Mouse (Mus musculus) G1E-ER4 (cell line): ENCODE results near the gene Pcca. TPM values are rescaled to one million over a fixed set of nuclear protein-coding genes. Genes with fewer than 3 reads are reported as not detected.

Source experiments
- GATA1 ChIP-seq: IDR thresholded peaks from one replicate; pipeline ENCODE4 v1.8.0; 2012; ENCODE audit warnings: low read length, inconsistent platforms
- polyA plus RNA-seq: library from polyadenylated mRNA; stranded (reverse); fragments of >175 nt; gene quantifications from 2 replicates; pipeline ENCODE4 v1.2.3, GENCODE M21; 2012

Pcca gene
- polyA plus RNA-seq, result 23.7 and 26.9 TPM in 2 replicates

- no peak for TF ChIP-seq GATA1
These were observed at the start of gene Pcca for GRCm38 (mm10) chr14:122534017-122534924. TSS of gene Pcca (plus strand) at chr14:122534324.

DNA sequence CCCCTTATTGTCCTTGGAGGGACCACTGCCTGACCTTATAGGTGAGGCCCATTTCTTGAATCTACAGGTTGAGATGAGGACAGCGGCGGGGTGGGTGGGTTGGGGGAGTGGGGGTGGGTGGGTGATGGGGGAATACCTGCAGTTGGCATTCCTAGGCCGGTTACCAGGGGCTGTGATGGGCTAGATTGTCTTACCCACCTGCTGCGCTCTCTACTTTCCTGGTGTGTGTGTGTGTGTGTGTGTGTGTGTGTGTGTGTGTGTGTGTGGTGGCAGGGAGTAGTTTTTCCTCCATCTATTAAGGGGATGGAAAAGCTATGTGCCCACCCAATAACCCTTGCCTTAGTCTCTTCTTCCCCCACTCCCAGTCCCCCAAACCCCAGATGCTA, 49.7 kb upstream of the Pcca start:
- TF ChIP-seq GATA1, result no peak

DNA sequence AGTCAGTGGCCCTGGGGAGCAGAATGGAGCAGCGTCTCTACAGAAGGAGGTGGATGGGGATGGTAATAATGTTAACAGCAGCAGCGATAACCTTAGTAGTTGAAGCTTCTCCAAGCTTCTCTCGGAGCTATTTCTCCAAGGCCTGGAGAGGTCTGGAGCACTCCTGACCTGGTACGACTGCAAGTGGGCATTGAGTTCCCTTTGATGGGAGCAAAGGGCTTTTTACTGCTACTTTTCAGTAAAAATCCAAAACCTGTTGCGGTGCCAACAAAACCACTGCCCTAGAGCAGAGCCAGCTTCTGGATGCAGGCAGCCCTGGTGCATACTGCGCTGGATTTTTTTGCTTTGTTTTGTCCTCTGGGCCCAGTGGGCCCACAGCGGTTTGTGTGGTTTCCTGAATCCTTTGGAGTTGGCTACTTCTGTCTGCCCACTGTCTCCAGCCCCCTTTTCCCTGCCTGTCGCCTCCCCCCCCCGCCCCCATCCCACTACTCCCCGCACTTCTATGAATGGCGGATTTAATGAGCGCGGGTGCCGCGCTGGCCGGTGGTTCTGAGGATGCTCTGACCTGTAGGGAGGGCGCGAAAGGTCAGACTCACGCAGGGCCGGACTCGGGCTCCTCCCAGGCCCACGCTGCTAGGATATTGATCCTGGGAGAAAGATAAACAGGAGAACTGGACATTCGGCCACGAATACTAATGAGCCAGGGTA, 49.1 kb upstream of the Pcca start:
- TF ChIP-seq GATA1, result no peak

- no peak for TF ChIP-seq GATA1
These were observed 48.4 kb upstream of the Pcca start for GRCm38 (mm10) chr14:122485635-122486181.

GRCm38 (mm10) chr14:122486611-122487010, 47.5 kb upstream of the Pcca start:
- no peak for TF ChIP-seq GATA1

GRCm38 (mm10) chr14:122487366-122487765, 46.8 kb upstream of the Pcca start:
- no peak for TF ChIP-seq GATA1

DNA sequence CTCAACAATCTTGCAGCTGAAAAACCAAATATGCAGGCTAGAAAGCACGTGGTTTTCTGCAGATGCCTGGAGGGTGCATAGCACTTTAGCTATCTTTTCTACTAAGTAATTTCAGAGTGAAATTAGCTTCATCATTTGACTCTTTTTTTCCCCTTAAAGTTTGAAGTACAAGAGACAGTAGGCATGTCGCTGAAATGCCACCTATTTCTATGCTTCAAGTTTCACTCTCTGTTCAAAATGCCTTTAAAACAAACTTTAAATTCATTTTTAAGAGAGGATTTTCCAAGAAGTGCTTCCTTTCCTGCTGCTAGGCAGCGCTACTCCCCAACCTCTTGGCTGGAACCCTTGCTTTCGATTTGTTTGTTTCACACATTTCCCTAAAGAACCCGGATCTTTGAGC, 45.1 kb upstream of the Pcca start:
- no peak for TF ChIP-seq GATA1

DNA sequence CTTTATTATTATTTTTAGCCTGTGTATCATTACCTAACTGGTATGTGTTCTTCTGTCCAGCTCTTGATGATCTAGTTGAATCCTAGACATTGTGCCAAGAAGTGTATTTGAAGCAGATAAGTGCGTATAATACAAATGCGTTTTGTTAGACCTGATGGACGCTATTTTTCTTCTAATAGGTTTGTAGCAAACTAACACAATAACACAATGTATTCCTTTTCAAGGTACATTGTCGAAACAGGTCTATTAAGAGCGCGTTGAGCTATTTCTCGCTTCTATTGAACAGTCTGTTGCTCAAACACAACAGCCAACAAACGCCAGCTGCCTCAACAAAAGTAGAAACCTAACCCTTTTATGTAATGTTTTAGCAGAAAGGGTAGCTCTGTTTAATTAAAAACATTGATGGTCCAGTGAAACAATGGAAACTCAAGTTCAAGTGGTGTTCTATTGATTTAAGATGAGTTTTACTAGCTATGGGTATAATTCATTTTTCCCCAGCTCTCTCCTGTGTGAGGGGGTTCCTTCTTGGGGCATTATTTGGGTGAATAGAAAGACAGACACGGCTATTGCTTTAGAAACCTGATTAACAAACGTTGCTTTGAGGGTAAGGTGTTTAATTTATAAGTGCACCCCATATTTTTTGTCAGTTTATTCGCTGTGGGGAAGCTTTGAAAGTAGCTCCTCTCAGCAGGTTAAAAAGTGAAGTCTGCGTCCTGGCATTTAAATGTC, 44.3 kb upstream of the Pcca start:
- TF ChIP-seq GATA1, result no peak

DNA sequence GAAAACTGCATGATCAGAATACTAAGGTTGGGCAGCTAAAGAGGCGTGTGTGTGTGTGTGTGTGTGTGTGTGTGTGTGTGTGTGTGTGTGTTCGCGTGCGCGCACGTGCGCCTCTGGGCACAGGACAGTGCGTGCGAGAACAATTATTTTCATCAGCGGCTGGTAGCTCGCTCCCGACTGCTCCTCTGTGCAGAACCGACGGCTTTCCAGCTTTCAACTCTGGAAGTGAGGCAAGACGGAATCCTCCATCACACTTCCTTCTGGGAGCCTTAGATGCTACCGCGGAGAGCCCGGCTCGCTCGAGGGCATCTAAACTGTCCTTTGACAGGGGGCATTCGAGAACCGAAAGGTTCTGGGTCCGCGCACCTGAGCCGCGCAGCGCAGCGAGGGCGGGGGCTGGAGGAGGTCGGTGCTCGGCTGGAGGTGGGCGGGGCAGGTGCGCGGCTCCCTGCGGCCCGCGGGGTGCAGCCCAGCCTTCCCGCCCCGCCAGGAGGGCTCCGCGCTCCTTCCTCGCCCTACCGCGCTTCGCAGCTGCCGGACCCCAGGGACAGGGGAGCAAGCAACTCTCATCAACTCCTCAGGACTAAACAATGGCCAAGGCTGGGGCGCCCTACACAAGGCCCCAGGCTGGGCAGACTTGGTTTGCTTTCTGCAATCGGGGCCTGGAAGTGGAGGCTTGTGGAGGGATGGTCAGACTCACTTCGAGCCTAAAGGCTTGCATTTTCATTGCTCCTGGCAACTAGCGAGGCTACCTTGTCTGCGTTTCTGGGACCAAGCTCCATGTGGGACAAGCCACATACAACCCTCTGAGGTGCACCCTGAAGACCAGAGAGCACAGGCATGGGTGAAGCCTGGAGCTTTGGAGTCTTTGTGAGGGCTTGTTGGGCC, 43.4 kb upstream of the Pcca start, which contains the start of gene Gm10837:
Gene Gm10837, plus strand, starts transcription at position 146 of the 888 bp plus-strand sequence.
- no peak for TF ChIP-seq GATA1

GRCm38 (mm10) chr14:122491521-122491920, 42.6 kb upstream of the Pcca start:
- TF ChIP-seq GATA1, result no peak

GRCm38 (mm10) chr14:122492015-122492414, 42.1 kb upstream of the Pcca start:
- TF ChIP-seq GATA1, result no peak

GRCm38 (mm10) chr14:122509058-122509457, 25.1 kb upstream of the Pcca start:
- TF ChIP-seq GATA1, result no peak

DNA sequence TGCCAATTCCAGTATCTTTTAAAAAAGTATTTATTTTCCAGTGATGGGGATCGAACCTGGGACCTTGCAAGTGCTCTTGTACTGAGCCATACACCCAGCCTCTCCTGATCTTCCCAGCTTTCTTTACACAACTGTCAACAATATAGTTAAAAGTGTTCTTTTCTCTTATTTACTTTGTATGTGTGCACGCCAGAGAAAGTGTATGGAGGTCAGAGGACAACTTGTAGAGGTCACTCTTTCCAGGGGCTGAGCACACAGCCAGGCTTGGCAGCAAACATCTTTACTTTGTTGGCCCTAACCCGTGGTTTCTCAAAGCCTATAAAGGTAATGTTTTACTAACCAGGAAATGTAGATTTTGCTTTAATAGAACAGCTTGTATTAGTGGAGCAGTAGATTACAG, 22.6 kb upstream of the Pcca start:
- no peak for TF ChIP-seq GATA1

DNA sequence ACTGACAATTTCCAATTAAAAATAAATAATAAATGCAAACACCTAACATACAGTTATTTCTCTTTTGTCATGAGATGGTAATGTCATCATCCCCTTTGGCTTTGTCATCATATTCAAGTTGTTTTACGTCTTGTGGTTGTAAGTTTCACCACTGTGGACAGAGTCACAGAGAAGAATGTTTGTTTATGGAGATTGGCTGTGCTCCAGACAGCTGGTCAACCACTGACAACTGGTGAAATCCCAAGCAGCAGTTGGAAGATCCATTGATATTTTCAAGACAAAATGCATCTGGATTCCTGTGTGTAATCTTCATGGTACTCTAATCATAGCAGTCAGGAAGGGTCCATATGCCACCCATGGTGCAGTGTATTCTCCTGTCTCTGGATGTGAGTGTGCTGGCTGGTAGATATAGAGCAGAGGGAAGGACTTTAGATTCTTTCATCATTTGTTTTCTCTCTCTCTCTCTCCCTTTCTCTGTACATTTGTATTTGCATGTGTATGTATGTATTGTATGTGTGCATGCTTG, 20.6 kb upstream of the Pcca start:
- no peak for TF ChIP-seq GATA1
